Mouse (Mus musculus): Measurements from ENCODE around the gene Zfp518a. TPM values are rescaled to one million over a fixed set of nuclear protein-coding genes. Genes with fewer than 3 reads are reported as not detected.

Zfp518a gene
- polyA plus RNA-seq, 1 experiment from 2014 or later: 5.9 TPM

DNA sequence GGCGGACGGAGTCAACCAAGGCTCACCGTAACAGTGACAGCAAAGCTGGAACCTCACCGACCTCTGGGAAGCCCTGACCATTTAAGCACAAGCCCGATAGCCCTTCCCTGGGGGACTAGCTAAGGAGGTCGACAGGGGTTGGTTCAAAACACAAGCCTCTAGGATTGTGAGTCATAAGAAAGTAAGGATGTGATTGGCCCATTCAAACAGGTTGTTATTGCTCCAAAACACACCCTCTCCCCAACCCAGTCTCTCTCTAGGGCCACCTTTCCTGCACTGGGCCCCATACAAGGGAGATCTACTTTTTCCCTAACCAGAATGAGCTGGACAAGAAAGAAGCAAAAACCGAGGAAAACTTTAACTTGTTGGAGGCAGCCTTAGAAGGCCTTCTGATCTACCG is 40.9 kb downstream of the Zfp518a start:
- Histone ChIP-seq H3K27me3 (replicated peaks; ENCODE audit: insufficient read depth, low read length) (no peaks in the 10 kb centered on the region), H3K4me3 (ENCODE audit: low read depth, low read length) (no peak overlapping the region), H3K9ac (replicated peaks; ENCODE audit: low read depth) (no peak overlapping the region), H3K9me3 (ENCODE audit: low read length) (no peaks in the 10 kb centered on the region), H3K36me3 (ENCODE audit: insufficient read depth, low read length) (no peaks in the 10 kb centered on the region), H3K4me2 (replicated peaks; ENCODE audit: low read depth, low read length) (no peak overlapping the region), H3K4me1 (ENCODE audit: insufficient read depth, low read depth, low read length) (no peaks in the 10 kb centered on the region), H3K27ac (ENCODE audit: low read length) (no peak overlapping the region)
- DNase-seq (ENCODE audit: low spot score) (no peak), ATAC-seq (no peak)
- WGBS: 56% methylated on average over 8 of the region's 8 CpGs
- no peak for TF ChIP-seq CTCF (IDR thresholded peaks at IDR 0.05)
- TF ChIP-seq EP300 (IDR thresholded peaks at IDR 0.05): no peak

DNA sequence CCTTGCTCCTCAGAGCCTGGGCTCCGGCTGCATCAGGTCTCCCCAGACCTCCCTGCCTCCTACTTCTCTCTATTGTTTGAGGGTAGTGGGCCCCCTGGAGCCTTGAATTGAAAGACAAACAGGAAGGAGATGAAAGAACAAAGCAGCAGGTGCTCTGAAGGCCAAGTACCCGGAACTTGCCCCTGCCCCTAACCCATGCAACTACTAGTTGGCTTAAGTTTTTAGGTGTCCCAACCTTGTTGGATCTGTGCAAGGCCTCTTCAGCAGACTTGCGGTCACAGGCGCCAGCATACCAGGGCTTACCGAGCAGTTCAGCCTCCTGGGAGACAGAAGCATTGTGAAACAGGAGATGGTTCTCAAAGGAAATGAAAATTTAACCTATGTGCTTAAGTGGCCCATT is 41.5 kb downstream of the Zfp518a start:
- Histone ChIP-seq H3K4me1 (ENCODE audit: insufficient read depth, low read depth, low read length) (no peaks in the 10 kb centered on the region), H3K4me2 (replicated peaks; ENCODE audit: low read depth, low read length) (no peak overlapping the region), H3K9me3 (ENCODE audit: low read length) (no peaks in the 10 kb centered on the region), H3K27me3 (replicated peaks; ENCODE audit: insufficient read depth, low read length) (no peaks in the 10 kb centered on the region), H3K9ac (replicated peaks; ENCODE audit: low read depth) (no peak overlapping the region), H3K36me3 (ENCODE audit: insufficient read depth, low read length) (no peaks in the 10 kb centered on the region), H3K27ac (ENCODE audit: low read length) (no peak overlapping the region), H3K4me3 (ENCODE audit: low read depth, low read length) (no peak overlapping the region)
- ATAC-seq (no peak), DNase-seq (ENCODE audit: low spot score) (no peak)
- TF ChIP-seq CTCF (IDR thresholded peaks at IDR 0.05): no peak
- TF ChIP-seq EP300 (IDR thresholded peaks at IDR 0.05): no peak
- 35% methylated on average over 5 of the region's 5 CpGs for WGBS

DNA sequence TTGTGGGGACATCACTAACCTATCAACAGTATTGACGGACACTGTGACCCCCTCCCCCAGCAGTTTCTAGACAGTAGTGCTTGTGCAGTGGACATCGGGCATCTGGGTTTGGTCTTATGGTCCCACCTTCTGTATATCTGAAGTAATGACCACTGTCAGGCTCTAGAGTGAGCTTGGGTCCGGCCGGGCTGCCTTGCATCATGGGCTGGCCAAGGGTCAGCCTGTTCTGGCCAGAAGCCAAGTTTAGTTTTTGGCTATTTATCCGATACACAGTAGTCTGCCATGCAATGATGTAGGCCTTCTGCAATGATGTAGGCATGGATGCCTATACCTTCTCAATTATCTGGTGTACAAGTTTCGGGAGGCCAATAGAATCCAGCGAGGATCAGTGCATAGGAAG is 49.0 kb downstream of the Zfp518a start:
- TF ChIP-seq EP300 (IDR thresholded peaks at IDR 0.05) (no peak), CTCF (IDR thresholded peaks at IDR 0.05) (no peak)
- DNase-seq (ENCODE audit: low spot score): no peak

DNA sequence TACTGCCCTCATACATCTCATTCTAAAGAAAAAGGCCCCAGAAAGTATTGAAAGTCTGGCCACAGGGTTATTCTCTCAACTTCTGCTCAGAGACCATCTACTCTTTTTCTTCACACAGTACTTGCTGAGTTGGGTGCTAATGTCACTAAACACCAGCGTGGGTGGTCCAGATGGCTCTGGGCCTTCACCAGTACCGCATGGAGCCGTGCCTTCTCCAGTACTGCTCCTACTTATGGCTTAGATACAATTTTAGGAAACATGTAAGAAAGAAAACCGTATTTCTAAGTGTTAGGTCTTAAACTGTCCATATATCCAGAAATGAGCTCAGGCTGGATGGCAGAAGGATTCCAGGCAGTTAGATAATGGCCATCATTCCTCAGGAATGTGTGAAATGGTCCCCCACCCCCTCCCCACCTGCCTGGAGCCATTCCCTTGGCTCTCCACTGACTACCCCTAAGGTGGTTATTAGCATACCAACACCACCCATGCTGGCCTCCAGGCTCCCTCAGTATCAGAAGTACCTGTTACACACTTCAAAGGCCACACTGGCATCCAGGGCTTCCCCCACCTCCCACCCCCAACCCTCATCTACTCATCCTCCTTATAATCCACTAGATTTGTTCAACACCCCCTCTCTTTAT is 52.6 kb downstream of the Zfp518a start:
- H3K4me2 ChIP-seq (replicated peaks; ENCODE audit: low read depth, low read length): no peak overlapping the region
- no peak overlapping the region for H3K27ac ChIP-seq (ENCODE audit: low read length)
- H3K9ac ChIP-seq (replicated peaks; ENCODE audit: low read depth): no peak overlapping the region
- no peaks in the 10 kb centered on the region for H3K36me3 ChIP-seq (ENCODE audit: insufficient read depth, low read length)
- H3K4me1 ChIP-seq (ENCODE audit: insufficient read depth, low read depth, low read length): no peaks in the 10 kb centered on the region
- no peak overlapping the region for H3K4me3 ChIP-seq (ENCODE audit: low read depth, low read length)
- TF ChIP-seq CTCF (IDR thresholded peaks at IDR 0.05) (no peak), EP300 (IDR thresholded peaks at IDR 0.05) (no peak)
- no peaks in the 10 kb centered on the region for H3K27me3 ChIP-seq (replicated peaks; ENCODE audit: insufficient read depth, low read length)
- WGBS: 68% methylated on average over 4 of the region's 4 CpGs
- DNase-seq (ENCODE audit: low spot score): no peak
- no peak for ATAC-seq
- no peaks in the 10 kb centered on the region for H3K9me3 ChIP-seq (ENCODE audit: low read length)

More for the DNA sequence above, 49.0 kb downstream of the Zfp518a start:
- 82% methylated on average over 7 of the region's 7 CpGs for whole genome bisulfite sequencing
- no peak overlapping the region for H3K4me2 ChIP-seq (replicated peaks; ENCODE audit: low read depth, low read length)
- no peak overlapping the region for H3K9ac ChIP-seq (replicated peaks; ENCODE audit: low read depth)
- H3K4me1 ChIP-seq (ENCODE audit: insufficient read depth, low read depth, low read length): no peaks in the 10 kb centered on the region
- no peak overlapping the region for H3K27ac ChIP-seq (ENCODE audit: low read length)
- no peaks in the 10 kb centered on the region for H3K27me3 ChIP-seq (replicated peaks; ENCODE audit: insufficient read depth, low read length)
- no peaks in the 10 kb centered on the region for H3K9me3 ChIP-seq (ENCODE audit: low read length)
- no peaks in the 10 kb centered on the region for H3K36me3 ChIP-seq (ENCODE audit: insufficient read depth, low read length)
- no peak for ATAC-seq
- no peak overlapping the region for H3K4me3 ChIP-seq (ENCODE audit: low read depth, low read length)

DNA sequence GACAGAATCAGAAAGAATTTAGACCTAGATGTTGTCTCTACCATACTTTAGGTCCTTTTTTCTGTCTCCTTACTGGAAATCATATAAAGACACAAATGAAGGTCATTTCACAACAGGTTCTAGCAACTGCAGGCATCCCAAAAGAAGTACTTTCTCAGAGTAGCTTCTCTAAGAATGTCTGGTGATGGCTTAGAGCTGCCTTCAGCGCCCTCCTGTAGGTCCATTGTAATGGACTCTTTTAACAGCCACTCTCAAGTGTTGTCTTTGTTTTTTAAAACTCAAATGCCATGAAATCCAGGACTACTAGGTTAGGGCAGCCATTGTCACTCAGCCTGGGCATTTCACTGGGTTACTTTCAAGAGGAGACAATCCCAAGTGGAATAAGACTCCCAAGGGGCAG is 64.5 kb downstream of the Zfp518a start:
- Histone ChIP-seq H3K27ac (ENCODE audit: low read length) (no peak overlapping the region), H3K9ac (replicated peaks; ENCODE audit: low read depth) (no peak overlapping the region), H3K9me3 (ENCODE audit: low read length) (no peaks in the 10 kb centered on the region), H3K4me2 (replicated peaks; ENCODE audit: low read depth, low read length) (no peak overlapping the region), H3K4me1 (ENCODE audit: insufficient read depth, low read depth, low read length) (no peaks in the 10 kb centered on the region), H3K27me3 (replicated peaks; ENCODE audit: insufficient read depth, low read length) (no peaks in the 10 kb centered on the region), H3K4me3 (ENCODE audit: low read depth, low read length) (no peak overlapping the region), H3K36me3 (ENCODE audit: insufficient read depth, low read length) (no peaks in the 10 kb centered on the region)
- ATAC-seq: no peak
- WGBS: 49% methylated on average over 1 of the region's 1 CpGs
- no peak for DNase-seq (ENCODE audit: low spot score)
- TF ChIP-seq EP300 (IDR thresholded peaks at IDR 0.05) (no peak), CTCF (IDR thresholded peaks at IDR 0.05) (no peak)

DNA sequence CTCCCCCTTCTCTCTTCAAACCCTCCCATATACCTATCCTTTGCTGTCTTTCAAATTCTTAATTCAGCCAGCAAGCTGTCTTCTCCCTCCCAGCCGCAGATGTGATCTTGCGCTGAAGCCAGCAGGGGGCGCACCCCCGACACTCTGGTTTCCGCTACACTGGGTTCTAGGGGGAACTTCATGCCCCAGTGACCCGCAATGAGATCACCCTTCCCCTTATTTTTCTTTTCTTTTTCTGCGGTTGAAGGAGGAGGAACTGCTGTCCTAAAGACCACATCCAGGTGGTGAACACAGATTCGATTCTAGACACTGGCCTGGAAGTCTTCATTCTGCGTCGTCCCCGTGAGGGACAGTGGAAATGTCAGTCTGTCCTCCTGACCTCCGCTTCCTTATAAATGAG is 68.5 kb downstream of the Zfp518a start:
- Histone ChIP-seq H3K27ac (ENCODE audit: low read length) (no peak overlapping the region), H3K4me3 (ENCODE audit: low read depth, low read length) (no peak overlapping the region), H3K4me2 (replicated peaks; ENCODE audit: low read depth, low read length) (no peak overlapping the region), H3K4me1 (ENCODE audit: insufficient read depth, low read depth, low read length) (no peaks in the 10 kb centered on the region), H3K27me3 (replicated peaks; ENCODE audit: insufficient read depth, low read length) (no peaks in the 10 kb centered on the region), H3K36me3 (ENCODE audit: insufficient read depth, low read length) (no peaks in the 10 kb centered on the region), H3K9me3 (ENCODE audit: low read length) (no peaks in the 10 kb centered on the region), H3K9ac (replicated peaks; ENCODE audit: low read depth) (no peak overlapping the region)
- peak; percentile 41 for DNase-seq (ENCODE audit: low spot score)
- no peak for ATAC-seq
- TF ChIP-seq EP300 (IDR thresholded peaks at IDR 0.05): no peak
- peak; percentile 67 for TF ChIP-seq CTCF (IDR thresholded peaks at IDR 0.05)
- WGBS: 52% methylated on average over 12 of the region's 12 CpGs

All from lung, postnatal 0 days (tissue).